Mouse (Mus musculus) right cerebral cortex, postnatal 25 days (tissue): ENCODE measurements around the gene Dusp2.

Experiments used
- DNase-seq: peaks from one replicate; pipeline ENCODE4 v3.0.0; 2022

Gene Dusp2

DNA sequence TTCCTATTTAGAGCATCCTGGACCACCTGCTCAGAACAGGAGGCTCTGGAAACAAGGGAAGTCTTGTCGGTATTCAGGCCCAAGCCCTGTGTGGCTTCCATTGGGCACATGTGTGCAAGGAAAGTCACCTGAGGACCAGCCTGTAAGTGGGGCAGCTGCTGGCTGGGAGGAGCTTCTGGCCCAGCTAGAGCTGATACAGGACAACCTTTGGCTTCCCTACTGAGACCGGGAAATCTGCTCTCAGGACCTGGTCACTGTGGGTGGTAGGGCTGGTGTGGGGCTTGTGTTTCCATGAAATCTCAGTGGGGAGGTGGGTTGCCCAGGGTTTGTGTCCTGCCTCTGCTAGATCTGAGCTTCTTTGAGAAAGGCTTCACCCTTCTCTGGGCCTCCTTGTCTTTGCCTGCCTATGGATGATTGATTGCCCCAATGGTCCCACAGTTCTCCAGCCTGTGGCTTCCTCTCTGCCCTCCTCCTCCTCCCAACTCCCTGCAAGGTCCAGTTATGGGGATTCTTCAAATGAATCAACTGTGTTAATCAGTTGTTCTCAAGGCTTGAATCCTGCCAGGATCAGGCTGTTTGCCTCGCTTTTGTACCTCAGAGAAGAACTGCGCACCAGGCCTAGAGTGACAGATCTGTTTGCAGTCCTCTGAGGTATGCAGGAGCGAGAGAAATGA lies 33.9 kb downstream of the Dusp2 start:
- DNase-seq, result no peak

DNA sequence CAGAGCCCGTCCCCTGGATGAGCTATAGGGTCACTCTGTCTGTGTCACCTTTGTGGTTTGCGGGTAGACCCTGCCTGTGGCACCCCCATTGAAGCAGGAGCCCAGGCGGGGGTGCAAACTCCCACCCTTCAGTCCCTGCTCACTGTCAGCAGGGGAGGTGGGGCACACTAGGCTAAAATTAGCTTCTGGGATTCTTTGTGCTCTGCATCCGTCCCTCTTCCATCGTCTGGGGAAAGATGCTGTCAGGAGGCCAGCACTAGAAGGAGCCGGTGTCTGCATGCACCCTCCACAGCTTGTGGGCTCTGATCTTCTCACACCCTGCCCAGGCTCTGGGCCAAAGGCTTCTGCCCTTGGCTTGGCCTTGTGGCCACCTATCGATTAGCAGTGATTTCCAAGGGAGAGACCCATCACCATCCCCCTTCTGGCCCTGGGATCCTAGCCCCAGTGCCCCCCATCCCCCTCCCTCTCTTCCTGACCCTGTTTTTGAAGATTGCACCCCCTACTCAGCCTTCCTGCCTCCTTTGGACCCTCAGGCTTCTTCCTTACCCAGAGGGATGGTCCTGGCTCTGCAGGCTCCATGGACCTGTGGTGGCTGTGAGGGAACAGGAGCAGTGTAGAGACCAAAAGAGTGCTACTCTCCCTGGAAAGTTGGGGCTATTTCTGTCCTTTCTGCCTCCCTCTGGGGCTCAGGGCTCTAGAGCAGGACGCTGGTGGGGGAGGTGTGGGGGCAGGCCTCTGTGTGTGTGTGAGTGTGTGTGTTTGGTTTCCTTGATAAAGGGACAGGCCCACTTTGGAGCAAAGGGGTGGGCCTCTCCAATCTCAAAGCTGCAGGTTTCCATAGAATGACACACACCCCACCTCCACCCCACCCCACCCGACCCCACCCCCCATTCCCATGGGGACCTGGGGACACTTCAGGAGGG lies 34.9 kb downstream of the Dusp2 start:
- DNase-seq, result no peak

DNA sequence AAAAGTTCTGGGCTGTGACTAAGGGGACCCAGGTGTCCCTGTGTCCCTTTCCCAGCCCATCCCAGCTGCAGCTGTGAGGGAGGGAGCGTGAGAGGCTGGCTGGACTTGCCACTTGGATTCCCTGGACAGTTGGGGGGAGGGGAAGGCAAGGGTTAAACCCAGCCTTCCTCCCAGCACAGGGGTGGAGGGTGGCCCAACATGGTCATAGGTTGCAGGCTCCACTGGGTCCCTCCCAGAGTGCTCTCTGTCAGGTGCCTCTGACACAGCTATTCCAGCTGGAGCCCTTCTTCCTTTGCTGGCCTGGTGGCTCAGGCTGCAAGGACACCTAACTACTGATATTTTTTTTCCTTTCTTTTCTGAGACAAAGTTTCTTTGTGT lies 35.5 kb downstream of the Dusp2 start:
- no peak for DNase-seq

DNA sequence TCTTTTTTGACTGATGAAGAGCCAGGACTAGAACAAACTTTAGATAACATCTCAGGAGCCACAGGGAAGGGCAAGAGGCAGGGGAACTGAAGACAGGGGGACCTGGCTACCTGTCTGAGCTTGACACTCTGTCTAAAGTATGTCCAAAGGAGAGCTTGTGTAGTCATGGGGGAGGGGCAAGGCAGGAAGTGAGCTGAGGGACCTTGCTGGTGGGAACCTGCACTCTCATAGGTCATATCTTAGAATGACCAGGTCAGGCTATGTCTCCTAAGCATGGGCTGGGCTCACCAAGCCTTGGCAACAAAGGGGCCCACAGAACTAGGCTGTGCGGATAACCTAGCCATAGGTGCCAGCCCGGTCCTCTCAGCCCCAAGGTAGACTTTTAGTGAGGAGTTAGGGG lies 36.1 kb downstream of the Dusp2 start:
- DNase-seq, result no peak

DNA sequence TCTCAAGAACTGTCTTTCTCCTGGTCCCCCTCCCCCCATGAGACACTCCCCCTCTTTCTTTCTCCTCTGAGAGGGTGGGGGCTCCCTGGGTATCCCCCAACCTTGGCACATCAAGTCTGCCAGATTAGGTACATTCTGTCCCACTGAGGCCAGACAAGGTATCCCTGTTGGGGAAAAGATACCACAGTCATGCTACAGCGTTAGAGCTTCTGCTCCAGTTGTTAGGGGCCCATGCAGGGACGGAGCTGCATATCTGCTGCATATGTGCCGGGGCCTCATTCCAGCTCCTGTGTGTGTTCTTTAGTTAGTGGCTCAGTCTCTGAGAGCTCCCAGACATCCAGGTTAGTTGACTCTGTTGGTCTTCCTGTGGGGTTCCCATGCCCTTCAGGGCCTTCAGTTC lies 38.2 kb downstream of the Dusp2 start:
- no peak for DNase-seq

DNA sequence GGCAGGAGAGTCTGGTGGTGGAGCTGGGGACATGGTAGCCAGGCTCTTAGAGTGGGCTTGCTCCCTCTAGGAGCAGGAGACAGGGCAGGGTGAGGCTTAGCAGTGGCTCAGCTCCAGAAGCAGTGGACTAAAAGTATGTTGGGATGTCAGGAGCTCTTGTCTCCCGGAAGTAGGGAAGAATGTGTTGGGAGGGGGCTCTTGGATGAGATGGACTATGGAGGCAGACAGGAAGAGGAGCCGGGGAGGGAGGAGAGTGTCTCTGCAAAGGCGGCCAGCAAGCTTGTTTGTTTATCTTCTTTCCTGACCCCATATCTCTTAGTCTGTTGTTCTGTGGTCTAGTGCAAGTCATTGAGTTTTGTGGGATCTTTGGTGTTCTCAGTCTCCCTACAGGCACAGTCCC lies 39.1 kb downstream of the Dusp2 start:
- DNase-seq, result no peak

DNA sequence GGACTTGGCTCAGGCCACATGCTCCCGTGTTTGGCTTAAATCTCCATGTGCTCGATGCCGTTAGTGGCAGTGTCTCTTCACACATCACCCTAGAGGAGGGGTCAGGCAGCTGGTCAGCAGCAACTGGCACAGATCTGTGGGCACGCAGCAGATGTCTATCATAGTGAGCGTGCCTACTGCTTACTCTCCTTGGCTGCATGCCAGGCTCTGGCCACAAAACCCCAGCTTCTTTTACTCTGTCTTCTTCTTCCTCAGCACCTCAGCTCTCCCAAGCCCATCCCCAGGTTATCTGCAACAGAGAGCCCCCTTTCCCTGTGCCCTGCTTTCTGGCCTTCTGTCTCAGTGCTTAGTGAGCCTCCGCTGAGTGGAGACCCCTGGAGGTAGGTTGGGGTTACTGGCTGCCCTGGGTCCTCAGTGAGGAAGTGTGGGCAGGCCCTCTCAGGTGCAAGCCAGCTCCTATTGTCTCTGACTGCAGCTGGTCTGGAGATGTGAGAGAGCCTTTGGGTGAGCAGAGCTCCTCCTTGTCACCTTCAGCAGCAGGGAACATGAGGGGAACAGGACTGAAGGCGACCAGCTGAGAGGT lies 39.9 kb downstream of the Dusp2 start:
- DNase-seq, result no peak

DNA sequence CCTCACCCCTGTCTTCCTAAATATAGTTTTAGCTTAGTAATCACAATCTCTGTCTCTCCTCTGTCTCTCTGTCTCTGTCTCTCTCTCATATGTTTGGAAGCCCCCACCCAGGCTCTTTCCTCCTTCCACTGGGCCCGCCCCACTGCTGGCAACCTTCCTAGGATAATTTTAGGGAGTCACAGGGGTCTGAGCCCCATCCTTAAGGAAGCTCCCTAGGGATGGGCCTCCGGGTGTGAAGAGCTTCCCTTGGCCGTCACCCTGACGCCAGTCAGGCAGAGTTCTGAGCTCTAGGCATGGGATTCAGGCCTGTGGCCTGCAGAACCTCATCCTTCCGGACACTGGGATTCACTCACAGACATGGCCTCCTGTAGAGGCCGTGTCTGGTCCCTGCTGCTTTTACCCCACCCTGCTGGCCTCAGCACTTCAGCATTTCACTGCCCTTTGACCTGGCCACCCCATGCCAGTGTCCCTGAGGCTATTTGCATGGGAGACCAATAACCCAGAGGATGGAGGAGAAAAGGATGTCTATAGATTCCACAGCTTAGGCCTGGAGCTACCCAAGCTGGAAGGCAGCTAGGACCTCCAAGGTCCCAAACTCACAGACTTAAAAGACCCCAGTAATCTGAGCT lies 40.6 kb downstream of the Dusp2 start:
- no peak for DNase-seq

DNA sequence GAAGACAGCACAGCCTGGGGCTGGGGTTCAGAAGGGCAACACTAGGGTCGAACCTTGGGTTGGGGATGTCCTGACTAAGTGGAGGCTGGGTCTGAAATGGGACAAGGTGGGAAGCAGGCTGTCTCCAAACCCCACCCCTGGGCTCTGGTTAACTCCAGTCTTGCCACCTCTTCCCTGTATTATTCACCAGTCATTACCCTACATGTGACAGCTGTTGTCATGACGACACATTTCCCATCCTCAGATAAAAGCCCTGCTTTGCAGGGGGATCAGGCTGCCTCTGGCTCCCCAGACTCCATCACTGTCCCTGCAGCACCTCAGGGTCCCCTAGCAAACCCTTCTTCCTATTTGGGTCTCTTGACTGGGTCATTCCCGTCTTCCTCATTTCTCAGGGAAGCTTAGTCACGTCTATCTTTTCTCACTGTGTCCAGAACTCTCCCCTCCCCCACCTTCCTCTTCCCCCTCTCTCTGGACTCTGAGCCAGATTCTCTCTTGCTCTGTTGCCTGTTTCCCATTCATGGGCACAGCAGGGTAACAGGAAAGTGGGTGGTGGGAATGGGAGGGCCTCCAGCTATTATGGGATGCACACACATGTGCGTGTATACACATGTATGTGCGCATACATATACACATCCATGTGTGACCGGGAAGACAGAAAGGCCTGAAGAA lies 42.1 kb downstream of the Dusp2 start:
- DNase-seq, result no peak

DNA sequence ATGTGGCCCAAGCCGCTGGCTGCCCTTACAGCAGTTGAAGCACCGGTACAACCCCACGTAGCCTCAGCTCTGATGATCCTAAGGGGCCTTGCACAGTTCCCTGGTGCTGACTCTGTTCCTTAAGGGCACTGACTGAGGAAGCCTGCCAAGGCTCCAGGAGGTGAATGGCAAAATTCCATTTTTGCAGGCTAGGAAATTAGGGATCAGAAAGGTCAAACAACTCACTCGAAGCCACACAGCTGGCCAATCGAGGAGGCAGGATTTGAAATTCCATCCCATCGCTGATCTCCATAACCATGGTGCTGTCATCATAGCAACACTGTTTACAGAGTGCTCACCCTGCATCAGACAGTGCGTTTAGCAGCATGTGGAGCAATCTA lies 42.6 kb downstream of the Dusp2 start:
- no peak for DNase-seq

DNA sequence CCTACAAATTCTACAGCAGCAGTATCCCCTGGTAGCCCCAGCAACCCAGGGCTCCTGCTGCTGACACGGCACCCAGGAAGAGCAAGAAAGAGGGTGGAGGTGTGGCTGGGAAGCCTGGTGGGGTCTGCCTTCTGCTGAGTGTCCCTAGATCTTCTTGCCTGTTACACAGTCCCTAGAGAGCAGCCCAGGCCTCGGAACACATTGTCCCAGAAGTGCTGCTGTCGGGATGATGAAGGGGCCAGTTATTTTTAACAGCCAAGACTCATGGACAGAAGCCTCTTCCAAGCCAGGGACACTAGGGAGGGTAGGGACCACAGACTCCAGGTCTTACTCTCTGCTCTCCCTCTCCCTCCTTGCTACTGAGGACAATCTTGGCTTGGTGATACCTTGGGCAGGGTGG lies 43.3 kb downstream of the Dusp2 start:
- DNase-seq, result no peak

DNA sequence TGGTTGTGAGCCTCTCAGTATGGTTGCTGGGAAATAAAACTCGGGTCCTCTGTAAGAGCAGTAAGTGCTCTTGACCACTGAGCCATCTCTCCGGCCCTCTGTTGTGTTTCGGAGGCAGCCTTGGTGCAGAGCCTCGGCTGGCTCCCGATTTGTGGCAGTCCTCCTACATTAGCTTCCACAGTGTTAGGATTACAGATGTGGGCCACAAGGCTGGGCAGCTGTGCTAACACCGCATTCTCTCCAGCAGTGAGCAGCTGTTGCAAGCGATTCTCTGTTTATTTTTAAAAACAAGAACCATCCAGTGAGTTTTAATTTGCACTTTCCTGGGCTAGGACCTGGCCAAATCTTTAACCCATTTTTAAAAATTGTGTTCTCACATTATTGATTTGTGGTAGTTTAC lies 47.9 kb downstream of the Dusp2 start:
- DNase-seq, result no peak

DNA sequence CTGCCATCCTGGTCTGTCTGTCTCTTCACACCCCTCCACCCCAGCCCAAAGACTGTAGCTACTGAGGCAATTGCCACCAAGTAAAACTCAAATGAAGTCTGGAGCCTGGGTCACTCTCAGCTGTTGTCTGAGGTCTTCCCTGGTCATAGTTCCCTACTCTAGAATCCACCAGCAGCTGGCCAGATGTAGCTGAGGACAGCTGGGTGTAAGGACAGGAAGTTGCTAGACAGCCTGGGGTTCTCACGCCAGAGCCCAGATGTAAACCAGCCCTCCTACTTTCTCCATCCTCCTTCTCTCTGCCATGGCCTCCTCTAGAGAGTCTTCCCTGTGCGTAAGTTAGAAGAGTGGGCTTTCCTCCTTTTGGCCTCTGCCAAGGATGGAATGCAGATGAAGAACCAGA lies 51.6 kb downstream of the Dusp2 start:
- no peak for DNase-seq
